Mouse (Mus musculus): ENCODE results near the gene Mef2c. TPM values are rescaled to one million over a fixed set of nuclear protein-coding genes. Genes with fewer than 3 reads are reported as not detected.

Gene Mef2c
- polyA plus RNA-seq, 1 experiment from 2014 or later: 169 TPM

GRCm38 (mm10) chr13:83654889-83655769 is 151.3 kb downstream of the Mef2c start:
- Histone ChIP-seq H3K4me3 (no peak overlapping the region), H3K27me3 (no peaks in the 10 kb centered on the region), H3K27ac (no peak overlapping the region), H3K9ac (no peak overlapping the region), H3K36me3 (peaks cover 9% of the 10 kb centered on the region; the same call in 1 of the 2 replicates), H3K9me3 (no peaks in the 10 kb centered on the region), H3K4me1 (0 out of 2 replicates have a peak, but pooled peaks cover 6% of the 10 kb centered on the region), H3K4me2 (no peak overlapping the region)
- WGBS: 37% methylated on average over 8 of the region's 8 CpGs
- ATAC-seq (ENCODE audit: insufficient number of reproducible peaks, insufficient read depth, low FRiP score, low TSS enrichment, low read depth): no peak

- Histone ChIP-seq H3K9me3 (no peaks in the 10 kb centered on the region), H3K4me1 (0 out of 2 replicates have a peak, but pooled peaks cover 6% of the 10 kb centered on the region), H3K36me3 (peaks cover 9% of the 10 kb centered on the region; the same call in 1 of the 2 replicates), H3K4me2 (no peak overlapping the region), H3K9ac (no peak overlapping the region), H3K27me3 (no peaks in the 10 kb centered on the region), H3K27ac (no peak overlapping the region), H3K4me3 (no peak overlapping the region)
- ATAC-seq (ENCODE audit: insufficient number of reproducible peaks, insufficient read depth, low FRiP score, low TSS enrichment, low read depth): no peak
- 82% methylated on average over 7 of the region's 7 CpGs for WGBS
Observed at GRCm38 (mm10) chr13:83656094-83656493, 152.3 kb downstream of the Mef2c start.

GRCm38 (mm10) chr13:83656773-83657172 is 152.9 kb downstream of the Mef2c start:
- H3K4me1 ChIP-seq: 0 out of 2 replicates have a peak, but pooled peaks cover 4% of the 10 kb centered on the region
- WGBS: 69% methylated on average over 4 of the region's 4 CpGs
- no peak overlapping the region for H3K4me2 ChIP-seq

GRCm38 (mm10) chr13:83660722-83661121 is 156.9 kb downstream of the Mef2c start:
- no peaks in the 10 kb centered on the region for H3K27me3 ChIP-seq
- WGBS: 65% methylated on average over 8 of the region's 8 CpGs
- ATAC-seq (ENCODE audit: insufficient number of reproducible peaks, insufficient read depth, low FRiP score, low TSS enrichment, low read depth): no peak

More at GRCm38 (mm10) chr13:83656773-83657172, 152.9 kb downstream of the Mef2c start:
- no peaks in the 10 kb centered on the region for H3K27me3 ChIP-seq
- no peaks in the 10 kb centered on the region for H3K9me3 ChIP-seq
- no peak for ATAC-seq (ENCODE audit: insufficient number of reproducible peaks, insufficient read depth, low FRiP score, low TSS enrichment, low read depth)
- H3K4me3 ChIP-seq: no peak overlapping the region
- H3K9ac ChIP-seq: no peak overlapping the region
- no peak overlapping the region for H3K27ac ChIP-seq
- peaks cover 9% of the 10 kb centered on the region; the same call in 1 of the 2 replicates for H3K36me3 ChIP-seq

GRCm38 (mm10) chr13:83661166-83661565 is 157.3 kb downstream of the Mef2c start:
- Histone ChIP-seq H3K9me3 (no peaks in the 10 kb centered on the region), H3K4me3 (no peak overlapping the region), H3K9ac (no peak overlapping the region), H3K36me3 (peaks cover 17% of the 10 kb centered on the region), H3K27ac (no peak overlapping the region), H3K4me1 (no peaks in the 10 kb centered on the region), H3K4me2 (no peak overlapping the region), H3K27me3 (no peaks in the 10 kb centered on the region)
- WGBS: 72% methylated on average over 7 of the region's 7 CpGs
- no peak for ATAC-seq (ENCODE audit: insufficient number of reproducible peaks, insufficient read depth, low FRiP score, low TSS enrichment, low read depth)

More at GRCm38 (mm10) chr13:83660722-83661121, 156.9 kb downstream of the Mef2c start:
- Histone ChIP-seq H3K4me1 (no peaks in the 10 kb centered on the region), H3K27ac (no peak overlapping the region), H3K4me3 (no peak overlapping the region), H3K9ac (no peak overlapping the region), H3K4me2 (no peak overlapping the region), H3K36me3 (peaks cover 18% of the 10 kb centered on the region), H3K9me3 (no peaks in the 10 kb centered on the region)

GRCm38 (mm10) chr13:83662089-83662551 is 158.3 kb downstream of the Mef2c start:
- 65% methylated on average over 14 of the region's 14 CpGs for WGBS
- ATAC-seq (ENCODE audit: insufficient number of reproducible peaks, insufficient read depth, low FRiP score, low TSS enrichment, low read depth): 0 out of 2 replicates have a peak, but pooled peaks have one; percentile 20
- H3K36me3 ChIP-seq: peaks cover 13% of the 10 kb centered on the region; the same call in 1 of the 2 replicates

GRCm38 (mm10) chr13:83666179-83666578 is 162.3 kb downstream of the Mef2c start:
- Histone ChIP-seq H3K27me3 (no peaks in the 10 kb centered on the region), H3K27ac (no peak overlapping the region), H3K4me2 (no peak overlapping the region), H3K4me3 (no peak overlapping the region), H3K4me1 (no peaks in the 10 kb centered on the region), H3K36me3 (peaks cover 9% of the 10 kb centered on the region; the same call in 1 of the 2 replicates), H3K9me3 (no peaks in the 10 kb centered on the region), H3K9ac (no peak overlapping the region)
- no peak for ATAC-seq (ENCODE audit: insufficient number of reproducible peaks, insufficient read depth, low FRiP score, low TSS enrichment, low read depth)
- 79% methylated on average over 7 of the region's 7 CpGs for WGBS

More at GRCm38 (mm10) chr13:83662089-83662551, 158.3 kb downstream of the Mef2c start:
- Histone ChIP-seq H3K4me2 (no peak overlapping the region), H3K27me3 (no peaks in the 10 kb centered on the region), H3K9ac (no peak overlapping the region), H3K9me3 (no peaks in the 10 kb centered on the region), H3K27ac (no peak overlapping the region), H3K4me3 (no peak overlapping the region), H3K4me1 (no peaks in the 10 kb centered on the region)

GRCm38 (mm10) chr13:83667051-83667450 is 163.2 kb downstream of the Mef2c start:
- ATAC-seq (ENCODE audit: insufficient number of reproducible peaks, insufficient read depth, low FRiP score, low TSS enrichment, low read depth): no peak
- Histone ChIP-seq H3K36me3 (peaks cover 7% of the 10 kb centered on the region; the same call in 1 of the 2 replicates), H3K27me3 (no peaks in the 10 kb centered on the region), H3K27ac (no peak overlapping the region), H3K4me3 (no peak overlapping the region), H3K9me3 (no peaks in the 10 kb centered on the region), H3K4me1 (no peaks in the 10 kb centered on the region), H3K9ac (no peak overlapping the region), H3K4me2 (no peak overlapping the region)
- WGBS: 82% methylated on average over 3 of the region's 3 CpGs

- peaks cover 28% of the 10 kb centered on the region for H3K27me3 ChIP-seq
- H3K4me2 ChIP-seq: no peak overlapping the region
- no peak overlapping the region for H3K9ac ChIP-seq
- ATAC-seq (ENCODE audit: insufficient number of reproducible peaks, insufficient read depth, low FRiP score, low TSS enrichment, low read depth): no peak
- H3K4me1 ChIP-seq: no peaks in the 10 kb centered on the region
- H3K4me3 ChIP-seq: no peak overlapping the region
- no peak overlapping the region for H3K27ac ChIP-seq
- H3K36me3 ChIP-seq: no peaks in the 10 kb centered on the region
- WGBS: 65% methylated on average over 2 of the region's 2 CpGs
- no peaks in the 10 kb centered on the region for H3K9me3 ChIP-seq
Observed at GRCm38 (mm10) chr13:83707611-83708010, 203.8 kb downstream of the Mef2c start.

- Histone ChIP-seq H3K9me3 (no peaks in the 10 kb centered on the region), H3K36me3 (no peaks in the 10 kb centered on the region), H3K4me3 (no peak overlapping the region), H3K9ac (no peak overlapping the region), H3K27ac (no peak overlapping the region), H3K27me3 (peaks cover 81% of the 10 kb centered on the region), H3K4me1 (peaks cover 6% of the 10 kb centered on the region), H3K4me2 (no peak overlapping the region)
- WGBS: 20% methylated on average over 5 of the region's 5 CpGs
- ATAC-seq (ENCODE audit: insufficient number of reproducible peaks, insufficient read depth, low FRiP score, low TSS enrichment, low read depth): no peak
Observed at GRCm38 (mm10) chr13:83712778-83713380, 209.0 kb downstream of the Mef2c start.

- peaks cover 6% of the 10 kb centered on the region for H3K4me1 ChIP-seq
- H3K27me3 ChIP-seq: peaks cover 88% of the 10 kb centered on the region
- WGBS: 2% methylated on average over 19 of the region's 19 CpGs
- peak overlapping the region; percentile 18; the same call in 1 of the 2 replicates for H3K4me2 ChIP-seq
- no peak overlapping the region for H3K9ac ChIP-seq
- no peaks in the 10 kb centered on the region for H3K9me3 ChIP-seq
- no peak for ATAC-seq (ENCODE audit: insufficient number of reproducible peaks, insufficient read depth, low FRiP score, low TSS enrichment, low read depth)
- H3K36me3 ChIP-seq: no peaks in the 10 kb centered on the region
- no peak overlapping the region for H3K4me3 ChIP-seq
- H3K27ac ChIP-seq: no peak overlapping the region
Observed at GRCm38 (mm10) chr13:83713661-83714291, 209.9 kb downstream of the Mef2c start.

Measured in embryonic facial prominence, embryonic 13.5 days (tissue).